Mouse (Mus musculus) limb, embryonic 14.5 days (tissue): Measurements from ENCODE around the gene Rbms3. TPM values are rescaled to one million over a fixed set of nuclear protein-coding genes. Genes with fewer than 3 reads are reported as not detected.

ENCODE experiments used
- ATAC-seq: fragments of 200-750 bp; cut with Nextera tagmentation; 2 replicates; pipeline ENCODE4 v1.8.0; 2017; ENCODE audit warnings: low read depth, moderate number of reproducible peaks, moderate TSS enrichment; ENCODE audit not compliant: low FRiP score
- DNase-seq: peaks from one replicate; pipeline ENCODE4 v3.0.0-alpha.2; 2015; ENCODE audit warnings: low spot score
- H3K27ac ChIP-seq: fragments of 300-500 bp; sonication (generic); replicated peaks from 2 replicates; pipeline ENCODE4 v1.5.1; 2014; ENCODE audit warnings: low read depth, mild to moderate bottlenecking, low read length, moderate library complexity, mixed read lengths
- H3K27me3 ChIP-seq: fragments of 300-500 bp; sonication (generic); 2 replicates; pipeline ENCODE4 v1.6.1; 2014; ENCODE audit warnings: low read length, mixed read lengths; ENCODE audit not compliant: control insufficient read depth, insufficient read depth
- H3K36me3 ChIP-seq: fragments of 300-500 bp; sonication (generic); 2 replicates; pipeline ENCODE4 v1.6.1; 2014; ENCODE audit warnings: mild to moderate bottlenecking, low read length, moderate library complexity, mixed read lengths; ENCODE audit not compliant: control insufficient read depth, insufficient read depth
- H3K4me1 ChIP-seq: fragments of 300-500 bp; sonication (generic); 2 replicates; pipeline ENCODE4 v1.6.1; 2014; ENCODE audit warnings: antibody characterized with exemption, low read length, mixed read lengths; ENCODE audit not compliant: control insufficient read depth, insufficient read depth
- H3K4me2 ChIP-seq: fragments of 300-500 bp; sonication (generic); replicated peaks from 2 replicates; pipeline ENCODE4 v1.6.1; 2014; ENCODE audit warnings: low read depth, mild to moderate bottlenecking, low read length, moderate library complexity; ENCODE audit not compliant: severe bottlenecking
- H3K4me3 ChIP-seq: fragments of 300-500 bp; sonication (generic); replicated peaks from 2 replicates; pipeline ENCODE4 v1.5.1; 2014; ENCODE audit warnings: low read length
- H3K9ac ChIP-seq: fragments of 300-500 bp; sonication (generic); 2 replicates; pipeline ENCODE4 v1.6.1; 2014; ENCODE audit warnings: mild to moderate bottlenecking, low read depth, low read length, moderate library complexity; ENCODE audit not compliant: severe bottlenecking
- H3K9me3 ChIP-seq: fragments of 300-500 bp; sonication (generic); 2 replicates; pipeline ENCODE4 v1.6.1; 2016; ENCODE audit warnings: low read length; ENCODE audit not compliant: control insufficient read depth
- POLR2A ChIP-seq: fragments of 200-500 bp; IDR thresholded peaks from 2 replicates; pipeline ENCODE4 v1.8.0; 2012; ENCODE audit warnings: inconsistent platforms, mild to moderate bottlenecking, moderate library complexity, borderline replicate concordance; ENCODE audit not compliant: insufficient read depth, insufficient read length; ENCODE audit errors: extremely low read depth
- WGBS: fragments of 180-500 bp; shearing (Covaris S2); extraction: QIAGEN DNeasy Blood & Tissue Kit; methylation state at CpG from one replicate; pipeline ENCODE4 v1.1.7; 2014; 5-methylcytosine and 5-hydroxymethylcytosine counted together
- polyA plus RNA-seq, 2 experiments: library from polyadenylated mRNA; depleted of rRNA in 1 of 2; stranded (reverse) in 1 of 2; unstranded in 1 of 2; fragments of >200 nt; fragmentation: Nextera tagmentation in 1 of 2; extraction: Ambion mirVana in 1 of 2; gene quantifications; 2 replicates each; pipeline versions ENCODE4 v1.2.1 to v1.2.3; 2012 to 2014

Gene Rbms3
- polyA plus RNA-seq, 2 experiments: 42.1 to 94.5 TPM

- peaks cover 29% of the 10 kb centered on the region for H3K4me1 ChIP-seq
- H3K9ac ChIP-seq: no peak overlapping the region
- DNase-seq (no peak), ATAC-seq (no peak)
- H3K4me2 ChIP-seq: no peak overlapping the region
- WGBS: 64% methylated on average over 9 of the region's 9 CpGs
- no peaks in the 10 kb centered on the region for H3K27me3 ChIP-seq
- no peaks in the 10 kb centered on the region for H3K36me3 ChIP-seq
- no peak for TF ChIP-seq POLR2A
- no peak overlapping the region for H3K27ac ChIP-seq
- no peak overlapping the region for H3K4me3 ChIP-seq
- no peaks in the 10 kb centered on the region for H3K9me3 ChIP-seq
Observed at GRCm38 (mm10) chr9:117378131-117378890, 251.4 kb downstream of the Rbms3 start.

- Histone ChIP-seq H3K9me3 (no peaks in the 10 kb centered on the region), H3K4me3 (no peak overlapping the region), H3K4me2 (no peak overlapping the region), H3K9ac (no peak overlapping the region), H3K27me3 (no peaks in the 10 kb centered on the region), H3K4me1 (peaks cover 22% of the 10 kb centered on the region), H3K27ac (no peak overlapping the region), H3K36me3 (no peaks in the 10 kb centered on the region)
- no peak for TF ChIP-seq POLR2A
- WGBS: 94% methylated on average over 3 of the region's 3 CpGs
- ATAC-seq (no peak), DNase-seq (no peak)
Observed at GRCm38 (mm10) chr9:117375776-117376175, 253.9 kb downstream of the Rbms3 start.

- Histone ChIP-seq H3K36me3 (no peaks in the 10 kb centered on the region), H3K27me3 (no peaks in the 10 kb centered on the region), H3K4me2 (no peak overlapping the region), H3K4me3 (no peak overlapping the region), H3K9ac (no peak overlapping the region), H3K27ac (no peak overlapping the region), H3K4me1 (peaks cover 5% of the 10 kb centered on the region; the same call in 1 of the 2 replicates), H3K9me3 (no peaks in the 10 kb centered on the region)
- ATAC-seq: no peak
- 35% methylated on average over 7 of the region's 7 CpGs for WGBS
- peak; percentile 57 for DNase-seq
- no peak for TF ChIP-seq POLR2A
Observed at GRCm38 (mm10) chr9:117373164-117373741, 256.5 kb downstream of the Rbms3 start.

- Histone ChIP-seq H3K9ac (no peak overlapping the region), H3K4me2 (no peak overlapping the region), H3K36me3 (no peaks in the 10 kb centered on the region), H3K9me3 (no peaks in the 10 kb centered on the region), H3K27ac (no peak overlapping the region), H3K4me1 (peaks cover 4% of the 10 kb centered on the region; the same call in 1 of the 2 replicates), H3K4me3 (no peak overlapping the region), H3K27me3 (no peaks in the 10 kb centered on the region)
- 61% methylated on average over 5 of the region's 5 CpGs for WGBS
- ATAC-seq (no peak), DNase-seq (no peak)
- TF ChIP-seq POLR2A: no peak
Observed at GRCm38 (mm10) chr9:117371980-117372379, 257.7 kb downstream of the Rbms3 start.

- DNase-seq: no peak
- H3K4me3 ChIP-seq: no peak overlapping the region
- H3K4me2 ChIP-seq: no peak overlapping the region
- H3K4me1 ChIP-seq: peaks cover 4% of the 10 kb centered on the region; the same call in 1 of the 2 replicates
- H3K9me3 ChIP-seq: no peaks in the 10 kb centered on the region
- no peak overlapping the region for H3K9ac ChIP-seq
- WGBS: 92% methylated on average over 6 of the region's 6 CpGs
- no peak for ATAC-seq
- H3K36me3 ChIP-seq: no peaks in the 10 kb centered on the region
- no peaks in the 10 kb centered on the region for H3K27me3 ChIP-seq
- H3K27ac ChIP-seq: no peak overlapping the region
- TF ChIP-seq POLR2A: no peak
Observed at GRCm38 (mm10) chr9:117370086-117370485, 259.6 kb downstream of the Rbms3 start.
